Mouse (Mus musculus) right cerebral cortex, adult 18-20 months (tissue): ENCODE results near the gene Pet100.

Experiments used
- DNase-seq: peaks from one replicate; pipeline ENCODE4 v3.0.0; 2022; ENCODE audit warnings: mixed read lengths

The Pet100 gene

DNA sequence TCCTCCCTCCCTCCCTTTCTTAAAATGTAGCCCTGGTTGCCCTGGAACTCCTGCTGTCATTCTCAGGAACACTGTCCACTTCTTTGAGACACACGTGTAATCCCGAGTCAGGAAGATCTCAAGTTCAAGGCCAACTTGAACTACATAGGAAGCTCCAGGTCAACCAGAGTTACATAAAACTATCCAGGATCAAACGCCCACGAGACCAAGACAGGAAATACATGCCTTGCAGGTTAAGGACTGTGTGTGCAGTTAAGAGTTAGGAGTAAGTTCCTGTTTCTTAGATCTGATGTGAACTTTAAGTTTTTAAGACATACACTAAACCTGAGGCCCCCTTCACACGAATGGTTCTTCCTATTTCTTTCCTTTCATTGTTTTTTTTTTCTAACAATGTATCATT is 5.6 kb downstream of the Pet100 start:
- no peak for DNase-seq

DNA sequence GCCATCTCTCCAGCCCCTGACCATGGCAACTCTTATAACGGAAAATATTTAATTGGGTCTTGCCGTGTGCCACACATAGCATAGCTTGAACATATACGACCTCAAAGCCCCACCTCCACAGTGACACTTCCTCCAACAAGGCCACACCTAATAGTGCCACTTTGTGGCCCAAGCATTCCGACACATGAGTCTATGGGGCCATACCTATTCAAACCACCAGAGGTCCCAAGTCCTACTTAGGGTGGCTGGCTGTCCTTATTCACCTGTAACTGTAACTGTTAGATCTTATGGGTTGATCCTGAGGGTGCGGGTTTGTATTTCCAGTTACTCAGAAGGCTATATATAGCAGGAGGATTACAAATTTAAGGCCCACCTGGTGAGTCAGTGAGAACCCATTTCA is 6.7 kb downstream of the Pet100 start:
- DNase-seq: peak; percentile 40

DNA sequence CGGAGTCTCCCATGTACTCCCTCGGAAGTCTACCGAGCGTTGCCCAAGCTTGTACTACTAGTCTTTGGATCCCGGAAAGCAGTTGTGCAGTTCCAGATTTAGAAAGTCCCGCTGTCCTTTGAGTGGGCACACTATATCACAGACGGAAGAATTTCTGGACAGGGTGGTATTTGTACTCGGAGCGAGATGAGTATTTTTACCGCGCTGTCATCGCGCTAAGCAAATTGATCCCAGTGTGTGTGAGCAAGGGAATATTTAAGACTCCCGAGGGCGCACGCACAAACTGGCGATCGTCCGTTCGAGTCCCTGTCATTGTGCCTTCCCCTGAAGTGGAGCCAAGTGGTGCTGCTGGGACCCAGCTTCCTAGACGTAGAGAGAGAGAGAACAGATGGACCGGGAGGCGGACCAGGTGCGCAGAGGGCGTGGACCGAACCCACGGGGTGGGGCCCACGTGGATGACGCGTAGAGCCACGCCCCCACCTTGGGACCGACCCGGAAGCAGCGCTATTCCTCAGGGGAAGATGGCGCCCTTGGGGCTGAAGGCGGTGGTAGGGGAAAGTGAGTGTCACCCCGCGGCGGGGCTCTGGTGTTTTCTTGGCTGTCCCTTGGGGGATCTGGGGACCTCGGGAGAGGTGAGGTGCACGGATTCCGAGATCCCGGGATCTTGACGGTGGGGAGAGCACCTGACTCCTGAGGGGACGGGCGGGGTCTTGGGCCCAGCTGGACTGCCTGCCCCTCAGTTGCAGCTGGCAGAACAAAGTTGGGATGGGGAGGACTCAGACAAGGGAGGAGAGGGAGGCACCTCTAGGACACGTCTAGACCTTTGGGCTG is 9.5 kb downstream of the Pet100 start, which contains the start of gene Stxbp2:
Stxbp2 (plus strand) TSS at position 309 of the 831 bp plus-strand sequence.
- peak; percentile 82 for DNase-seq

DNA sequence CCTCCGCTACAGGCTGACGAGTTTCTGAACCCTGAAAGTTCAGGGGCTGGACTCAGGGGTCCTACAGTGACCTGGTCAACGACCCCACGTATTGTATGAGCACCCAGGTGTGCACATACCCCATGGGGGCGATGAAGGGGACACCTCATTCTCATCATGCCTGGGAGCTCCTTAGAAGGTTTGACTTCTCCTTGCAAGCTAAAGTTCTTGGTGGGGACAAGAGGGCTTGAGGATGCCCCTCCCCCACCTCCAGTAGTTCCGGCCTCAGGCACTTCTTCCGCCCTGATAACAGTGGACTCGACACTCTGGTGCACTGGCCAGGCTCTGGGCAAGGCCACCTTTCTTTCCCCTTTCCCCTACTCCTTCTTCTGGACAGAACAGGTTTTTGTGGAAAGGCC is 10.1 kb downstream of the Pet100 start:
- DNase-seq: no peak

DNA sequence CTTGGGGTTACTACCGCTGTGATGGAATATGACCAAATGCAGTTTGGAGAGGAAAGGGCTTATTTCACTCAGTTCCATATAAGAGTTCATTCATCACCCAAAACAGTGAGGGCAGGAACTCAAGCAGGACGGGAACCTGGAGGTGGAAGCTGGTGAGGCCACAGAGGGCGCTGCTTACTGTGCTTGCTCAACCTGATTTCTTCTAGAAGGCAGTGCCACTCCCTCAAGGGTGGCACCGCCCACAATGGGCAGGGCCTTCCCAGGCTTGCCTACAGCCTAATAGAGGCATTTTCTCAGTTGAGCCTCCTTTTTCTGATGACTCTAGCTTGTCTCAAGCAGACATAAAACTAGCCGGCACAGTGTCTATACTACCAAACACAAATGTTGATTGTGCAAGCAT is 24.5 kb downstream of the Pet100 start:
- no peak for DNase-seq

DNA sequence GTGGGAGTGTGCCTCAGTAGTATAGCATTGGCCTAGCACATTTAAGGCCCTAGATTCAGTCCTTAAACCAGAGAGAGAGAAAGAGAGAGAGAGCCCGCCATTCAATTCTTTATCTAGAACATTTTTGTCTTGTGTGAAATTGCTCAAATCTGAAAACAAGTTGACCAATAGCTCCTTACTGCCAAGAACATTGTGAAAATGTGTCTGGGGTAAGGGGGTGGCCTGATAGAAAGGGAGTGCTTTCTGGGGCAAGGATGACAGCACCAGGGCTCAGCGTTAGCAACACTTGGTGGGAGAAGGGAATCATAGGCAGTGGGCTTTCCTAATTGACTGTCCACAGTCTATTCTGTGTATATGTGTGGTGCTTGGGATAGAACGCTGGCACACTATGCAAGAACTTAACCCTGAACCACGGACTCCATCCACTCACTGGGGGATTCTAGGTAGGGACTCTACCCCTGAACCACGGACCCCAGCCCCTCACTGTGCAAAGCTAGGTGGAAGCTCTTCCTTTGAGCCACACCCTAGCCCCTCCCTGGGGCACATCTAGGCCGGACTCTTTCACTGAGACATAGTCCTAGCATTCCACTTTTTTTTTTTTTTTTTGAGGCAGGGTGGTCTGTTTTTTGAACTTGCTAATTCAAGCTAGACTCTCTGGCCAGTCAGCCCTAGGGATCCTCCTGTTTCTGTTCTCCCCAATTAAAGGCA is 25.6 kb downstream of the Pet100 start:
- no peak for DNase-seq

DNA sequence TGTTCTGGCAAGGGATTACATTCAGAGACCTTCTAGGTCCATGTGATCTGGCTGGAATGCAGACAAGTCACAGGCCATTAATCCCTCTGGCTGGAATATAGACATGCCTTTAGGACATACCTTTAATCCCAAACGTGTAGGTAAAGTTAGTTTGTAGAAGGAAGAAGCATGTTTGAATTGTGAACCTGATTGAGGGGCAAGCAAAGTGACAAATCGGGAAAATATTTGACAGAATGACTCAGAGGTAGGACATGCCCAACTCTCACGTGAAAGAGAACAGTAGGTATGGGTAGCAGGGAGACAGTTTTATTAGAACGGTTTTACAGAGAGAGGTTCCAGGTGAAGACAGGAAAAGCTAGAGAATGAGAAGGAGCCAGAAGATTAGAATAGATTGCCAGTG is 26.2 kb downstream of the Pet100 start:
- DNase-seq: no peak

DNA sequence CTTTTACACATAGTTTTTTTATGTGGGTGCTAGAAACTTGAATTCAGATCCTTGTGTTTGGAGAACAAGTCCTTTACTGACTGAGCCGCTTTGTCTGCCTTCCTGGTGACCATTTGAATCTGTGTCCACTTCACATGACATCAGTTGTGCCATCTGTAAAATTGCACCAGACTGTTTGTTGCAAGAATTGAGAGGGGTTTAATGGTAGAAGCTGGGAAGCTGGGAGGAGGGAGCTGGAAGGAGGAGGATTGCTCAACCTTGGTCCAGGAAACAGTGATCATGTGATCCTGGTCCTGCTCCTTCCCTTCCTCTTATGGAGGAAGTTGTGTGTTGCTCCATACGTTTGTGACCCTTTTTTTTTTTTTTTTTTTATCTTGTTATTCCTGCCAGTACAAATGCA is 26.9 kb downstream of the Pet100 start:
- DNase-seq: no peak

DNA sequence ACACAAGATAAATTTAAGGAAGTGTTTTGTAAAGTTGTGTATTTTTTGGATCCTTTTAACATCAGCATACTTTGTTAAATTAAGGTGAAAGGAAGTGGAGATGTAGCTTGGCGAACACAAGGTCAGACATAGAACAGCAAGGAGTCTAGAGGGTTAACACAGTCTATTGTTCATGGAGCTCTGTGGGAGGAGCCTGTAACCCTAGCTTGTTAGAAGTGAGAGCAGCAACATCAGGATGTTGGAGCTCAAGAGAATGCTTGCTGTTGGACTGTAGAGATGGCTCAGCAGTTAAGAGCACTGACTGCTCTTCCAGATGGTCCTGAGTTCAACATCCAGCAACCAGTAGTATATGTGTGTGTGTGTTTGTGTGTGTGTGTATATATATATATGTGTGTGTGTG is 27.6 kb downstream of the Pet100 start:
- no peak for DNase-seq

DNA sequence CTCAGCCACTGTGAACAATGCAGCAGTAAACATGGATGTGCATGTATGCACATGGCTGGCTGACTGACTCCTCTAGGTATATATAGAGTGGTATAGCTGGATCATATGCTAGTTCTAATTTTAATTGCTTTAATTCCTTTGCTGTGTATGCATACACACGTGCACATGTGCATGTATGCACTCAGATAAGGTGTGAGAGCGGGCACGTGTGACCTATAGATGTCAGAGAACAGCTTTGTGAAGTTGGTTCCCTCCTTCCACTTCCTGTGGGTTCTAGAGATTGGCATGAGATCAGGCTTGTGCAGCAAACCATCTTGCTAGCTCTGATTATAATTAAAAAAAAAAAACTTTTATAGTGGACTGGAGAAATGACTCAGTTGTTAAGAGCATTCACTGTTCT is 31.5 kb downstream of the Pet100 start:
- no peak for DNase-seq

DNA sequence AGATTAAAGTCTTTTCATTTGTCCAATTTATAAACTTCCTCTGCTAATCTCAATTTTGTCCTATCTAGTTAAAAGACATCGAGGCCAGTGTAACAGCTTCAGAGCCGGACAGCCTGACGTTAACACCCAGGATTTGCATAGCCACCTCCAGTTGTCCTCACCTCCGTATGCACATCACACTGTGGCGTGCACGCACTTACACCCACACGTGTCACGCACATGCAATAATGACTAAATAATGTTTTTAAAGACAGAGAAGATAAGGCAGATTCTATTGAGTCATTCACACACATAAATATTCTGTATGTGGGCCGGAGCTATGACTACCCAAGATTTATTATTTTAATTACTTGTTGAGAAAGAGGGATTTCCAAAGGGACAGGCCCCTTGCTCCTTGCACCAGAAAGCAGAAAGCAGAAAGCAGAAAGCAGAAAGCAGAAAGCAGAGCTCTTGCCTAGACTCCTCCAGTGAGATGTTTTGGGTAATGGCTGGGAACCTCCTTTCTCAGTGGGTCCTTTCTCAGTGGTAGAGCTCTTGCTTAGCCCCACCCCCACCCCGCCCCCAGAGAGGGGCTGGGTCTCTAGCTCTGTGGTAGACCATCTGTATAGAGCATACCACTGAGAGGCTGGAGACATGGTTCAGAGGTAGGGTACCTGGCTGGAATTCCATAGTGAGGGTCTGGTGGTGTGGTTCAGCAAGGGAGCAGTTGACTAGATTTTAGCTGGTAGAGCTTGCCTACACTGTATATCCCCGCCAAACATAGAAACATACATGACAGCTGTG is 33.6 kb downstream of the Pet100 start:
- DNase-seq: no peak

DNA sequence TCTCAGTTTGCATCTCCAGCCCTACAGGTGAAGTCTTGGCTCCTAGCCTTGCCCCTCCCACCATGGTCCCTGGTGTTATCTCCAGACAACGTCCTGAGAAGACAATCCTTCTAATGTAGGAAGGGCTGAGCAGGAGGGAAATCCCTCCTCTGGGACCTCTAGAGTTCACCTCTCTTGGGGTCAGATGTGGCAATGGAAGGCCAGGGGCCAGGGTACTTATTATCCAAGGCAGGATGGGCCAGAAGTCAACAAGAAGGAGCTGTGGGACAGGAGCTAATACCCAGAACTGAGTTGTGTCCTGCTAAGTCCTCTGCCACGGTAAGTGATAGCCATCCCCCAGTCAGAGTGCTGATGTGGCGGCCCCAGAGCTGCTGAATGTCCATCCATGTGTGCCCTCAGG is 34.2 kb downstream of the Pet100 start, which contains the start of gene Retn:
Retn (plus strand) TSS at position 245 of the 400 bp plus-strand sequence.
- DNase-seq: no peak

DNA sequence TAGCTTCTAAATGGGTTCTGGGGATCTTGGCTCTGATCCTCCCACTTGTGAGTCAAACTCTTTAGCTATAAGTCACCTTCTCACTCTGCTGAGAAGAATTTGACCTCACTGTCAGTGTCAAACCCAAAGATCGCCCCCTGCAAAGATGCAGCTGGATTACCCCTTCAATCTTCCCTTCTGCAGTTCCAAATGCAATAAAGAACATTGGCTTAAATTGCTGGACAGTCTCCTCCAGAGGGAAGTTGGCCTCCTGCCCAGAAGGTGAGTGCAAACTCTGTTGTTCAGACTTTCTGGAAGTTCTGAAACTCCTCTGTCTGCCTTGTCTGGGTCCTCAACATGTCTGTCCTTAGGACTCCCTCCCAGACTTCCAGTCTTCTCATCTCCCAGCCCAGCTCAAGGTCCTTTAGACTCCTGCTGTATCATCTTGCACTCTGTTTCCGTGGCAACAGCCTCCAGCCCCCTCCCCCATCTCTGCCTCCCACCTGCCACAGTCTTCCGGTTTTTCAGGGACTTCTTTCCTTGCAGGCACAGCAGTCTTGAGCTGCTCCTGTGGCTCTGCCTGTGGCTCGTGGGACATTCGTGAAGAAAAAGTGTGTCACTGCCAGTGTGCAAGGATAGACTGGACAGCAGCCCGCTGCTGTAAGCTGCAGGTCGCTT is 35.5 kb downstream of the Pet100 start:
- peak; percentile 54 for DNase-seq

DNA sequence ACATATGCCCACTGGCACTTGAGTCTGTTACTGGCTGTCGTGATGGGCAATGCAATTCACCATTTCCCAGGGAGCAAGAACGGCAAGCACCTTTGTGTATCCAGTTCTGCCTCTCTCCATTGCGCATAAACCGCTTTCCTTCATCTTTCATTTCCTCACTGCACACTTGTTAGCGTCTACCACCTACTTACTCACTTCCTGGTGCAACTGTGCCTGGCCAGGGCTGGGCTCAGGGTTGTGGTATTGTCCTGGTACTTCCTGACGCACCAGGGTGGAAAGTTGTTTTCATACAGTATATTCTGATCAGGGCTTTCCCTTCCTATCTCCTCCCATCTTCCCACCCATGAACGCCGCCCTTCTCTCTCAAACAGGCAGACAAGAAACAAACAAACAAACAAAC is 39.5 kb downstream of the Pet100 start:
- no peak for DNase-seq

DNA sequence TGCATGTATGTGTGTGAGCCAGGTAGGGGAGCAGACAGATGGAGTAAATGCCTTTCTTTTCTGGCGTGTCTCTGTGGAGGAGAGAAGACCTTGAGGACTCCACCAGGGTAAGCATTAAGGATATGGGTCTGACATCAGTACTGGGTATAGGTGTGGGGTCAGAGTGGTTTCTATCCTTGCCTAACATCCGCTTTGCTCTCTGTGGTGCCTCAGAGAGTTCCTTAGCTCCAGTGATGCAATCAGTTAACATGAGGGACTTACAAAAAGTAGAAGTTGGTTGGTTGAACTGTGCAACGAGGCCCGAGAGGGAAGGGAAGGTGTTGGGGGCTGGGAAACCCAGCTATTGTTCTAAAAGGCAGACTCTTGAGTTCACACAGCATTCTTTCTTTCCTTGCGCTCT is 43.1 kb downstream of the Pet100 start:
- no peak for DNase-seq

DNA sequence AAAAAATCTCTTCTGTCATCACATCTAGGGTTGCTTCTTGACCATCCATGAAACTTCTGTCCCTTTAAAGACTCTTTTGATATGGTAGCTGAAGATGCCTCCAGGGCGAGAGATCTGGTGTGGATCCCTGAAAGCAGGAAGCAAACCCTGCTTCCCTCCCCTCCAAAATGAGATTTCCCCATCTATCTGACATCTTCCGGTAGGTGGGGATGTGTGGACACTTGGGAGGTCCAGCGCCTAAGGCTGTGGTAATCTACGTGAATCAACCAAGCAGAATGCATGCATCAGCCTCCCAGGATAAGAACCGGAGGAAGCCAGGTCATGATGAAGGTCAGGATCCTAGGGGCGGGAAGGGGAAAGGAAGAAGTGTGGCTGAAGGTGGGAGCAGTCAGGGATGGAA is 44.2 kb downstream of the Pet100 start, which contains the start of gene Mcemp1:
Mcemp1 (plus strand) TSS at position 248 of the 400 bp plus-strand sequence.
- DNase-seq: no peak

DNA sequence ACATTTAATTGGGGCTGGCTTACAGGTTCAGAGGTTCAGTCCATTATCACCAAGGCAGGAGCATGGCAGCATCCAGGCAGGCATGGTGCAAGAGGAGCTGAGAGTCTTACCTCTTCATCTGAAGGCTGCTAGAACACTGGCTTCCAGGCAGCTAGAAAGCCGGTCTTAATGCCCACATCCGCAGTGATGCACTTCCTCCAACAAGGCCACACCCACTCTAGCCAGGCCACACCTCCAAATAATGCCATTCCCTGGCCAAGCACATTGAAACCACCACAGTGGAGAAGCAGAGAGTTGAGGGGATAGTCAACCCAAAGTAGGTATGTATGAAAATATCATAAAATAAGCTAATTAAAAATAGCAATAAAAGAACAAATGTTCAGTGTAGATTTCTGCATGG is 49.0 kb downstream of the Pet100 start:
- DNase-seq: no peak

DNA sequence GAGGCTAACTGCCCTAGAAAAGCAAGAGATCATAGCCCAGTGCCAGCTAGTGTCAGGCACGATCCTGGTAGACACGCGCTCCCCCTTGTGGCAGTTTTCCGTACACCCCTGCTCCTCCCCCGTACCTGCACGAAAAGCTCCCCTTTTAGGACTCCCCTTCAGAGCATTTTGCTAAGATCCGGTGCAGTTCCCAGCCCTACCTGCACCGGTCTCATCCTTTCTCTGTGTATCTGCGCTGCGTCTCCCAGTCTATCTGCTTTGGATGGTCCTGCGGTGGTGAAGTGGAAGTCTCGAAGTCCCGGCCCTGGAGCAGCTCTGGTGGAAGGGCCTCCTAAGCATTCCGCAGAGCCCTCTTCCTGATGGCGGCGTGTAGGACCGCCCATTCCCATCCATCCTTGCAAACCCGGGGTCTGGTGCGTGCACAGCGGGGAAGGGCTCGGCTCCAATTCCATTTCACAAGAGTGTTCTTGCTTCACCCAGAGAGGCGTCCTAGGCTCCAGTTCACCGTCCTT is 50.7 kb downstream of the Pet100 start, which contains the start of gene Fcor:
Fcor (minus strand) TSS at position 383 of the 512 bp plus-strand sequence.
- DNase-seq: peak; percentile 88

DNA sequence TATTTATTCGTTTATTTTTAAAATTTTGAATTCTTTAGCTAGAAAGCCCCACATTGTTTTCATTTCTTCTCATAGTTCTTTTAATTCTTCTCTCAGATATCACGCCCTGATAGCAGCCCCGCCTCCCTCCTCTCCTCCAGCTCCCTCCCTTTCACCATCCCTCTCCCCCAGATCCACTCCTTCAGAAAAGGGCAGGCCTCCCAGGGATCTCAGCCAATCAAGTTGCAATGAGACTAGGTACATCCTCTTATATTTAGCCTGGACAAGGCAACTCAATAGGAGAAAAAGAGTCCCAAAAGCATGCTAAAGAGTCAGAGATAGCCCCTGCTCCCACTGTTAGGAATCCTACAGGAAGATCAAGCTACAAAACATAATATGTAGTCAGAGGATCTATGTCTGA is 53.3 kb downstream of the Pet100 start:
- no peak for DNase-seq
